Mouse (Mus musculus): ENCODE data around the gene Lct.

Lct gene

GRCm38 (mm10) chr1:128328218-128328617 is at the start of gene Lct:
Gene Lct, minus strand, starts transcription at chr1:128328318.
- no peak for DNase-seq

GRCm38 (mm10) chr1:128376841-128377240 is 48.7 kb upstream of the Lct start:
- no peak for DNase-seq

- no peak for DNase-seq
Observed at GRCm38 (mm10) chr1:128372143-128372860, 44.2 kb upstream of the Lct start.

- peak in 1 of 2 experiments; percentile 55 for DNase-seq
Observed at GRCm38 (mm10) chr1:128368732-128369441, 40.8 kb upstream of the Lct start.

GRCm38 (mm10) chr1:128360601-128361000 is 32.5 kb upstream of the Lct start:
- no peak for DNase-seq

- peak; percentile 90 to 93 for DNase-seq
Observed at GRCm38 (mm10) chr1:128359554-128360376, 31.6 kb upstream of the Lct start, which contains the start of gene Mcm6. Gene Mcm6, minus strand, starts transcription at chr1:128359664.

GRCm38 (mm10) chr1:128358916-128359553 is 30.9 kb upstream of the Lct start:
- no peak for DNase-seq

- DNase-seq, result no peak
Observed at GRCm38 (mm10) chr1:128358276-128358675, 30.2 kb upstream of the Lct start.

GRCm38 (mm10) chr1:128357452-128357851 is 29.3 kb upstream of the Lct start:
- no peak for DNase-seq

GRCm38 (mm10) chr1:128353092-128353491 is 25.0 kb upstream of the Lct start:
- no peak for DNase-seq

GRCm38 (mm10) chr1:128344232-128344631 is 16.1 kb upstream of the Lct start:
- no peak for DNase-seq

GRCm38 (mm10) chr1:128337708-128338320 is 9.7 kb upstream of the Lct start:
- no peak for DNase-seq

- DNase-seq, result no peak
Observed at GRCm38 (mm10) chr1:128330313-128330712, 2.2 kb upstream of the Lct start.

GRCm38 (mm10) chr1:128327165-128327564 is 953 bp downstream of the Lct start:
- no peak for DNase-seq

- DNase-seq, result no peak
Observed at GRCm38 (mm10) chr1:128324776-128325175, 3.3 kb downstream of the Lct start.

GRCm38 (mm10) chr1:128323026-128323643 is 5.0 kb downstream of the Lct start:
- DNase-seq, result no peak

GRCm38 (mm10) chr1:128319266-128319665 is 8.9 kb downstream of the Lct start:
- peak in 1 of 2 experiments; percentile 4 for DNase-seq

GRCm38 (mm10) chr1:128314665-128315064 is 13.5 kb downstream of the Lct start:
- DNase-seq, result no peak

GRCm38 (mm10) chr1:128309043-128309442 is 19.1 kb downstream of the Lct start:
- DNase-seq, result no peak

- DNase-seq, result no peak
Observed at GRCm38 (mm10) chr1:128303900-128304299, 24.2 kb downstream of the Lct start.

- no peak for DNase-seq
Observed at GRCm38 (mm10) chr1:128295717-128296528, 32.2 kb downstream of the Lct start.

Data from spleen, adult 18-20 months (tissue).